Mouse (Mus musculus): Measurements from ENCODE around the gene Naa25. TPM values are rescaled to one million over a fixed set of nuclear protein-coding genes. Genes with fewer than 3 reads are reported as not detected.
A peak's percentile ranks its signal among the peaks of the same experiment; 100 is the strongest.
"Not testable (repeated sequence)": the region's sequence is repeated elsewhere in the genome, so short reads cannot be mapped to it uniquely, and the experiment has no call there.

Gene Naa25
- polyA plus RNA-seq (2012; rRNA removed): 6.5 and 10.2 TPM in 2 replicates

DNA sequence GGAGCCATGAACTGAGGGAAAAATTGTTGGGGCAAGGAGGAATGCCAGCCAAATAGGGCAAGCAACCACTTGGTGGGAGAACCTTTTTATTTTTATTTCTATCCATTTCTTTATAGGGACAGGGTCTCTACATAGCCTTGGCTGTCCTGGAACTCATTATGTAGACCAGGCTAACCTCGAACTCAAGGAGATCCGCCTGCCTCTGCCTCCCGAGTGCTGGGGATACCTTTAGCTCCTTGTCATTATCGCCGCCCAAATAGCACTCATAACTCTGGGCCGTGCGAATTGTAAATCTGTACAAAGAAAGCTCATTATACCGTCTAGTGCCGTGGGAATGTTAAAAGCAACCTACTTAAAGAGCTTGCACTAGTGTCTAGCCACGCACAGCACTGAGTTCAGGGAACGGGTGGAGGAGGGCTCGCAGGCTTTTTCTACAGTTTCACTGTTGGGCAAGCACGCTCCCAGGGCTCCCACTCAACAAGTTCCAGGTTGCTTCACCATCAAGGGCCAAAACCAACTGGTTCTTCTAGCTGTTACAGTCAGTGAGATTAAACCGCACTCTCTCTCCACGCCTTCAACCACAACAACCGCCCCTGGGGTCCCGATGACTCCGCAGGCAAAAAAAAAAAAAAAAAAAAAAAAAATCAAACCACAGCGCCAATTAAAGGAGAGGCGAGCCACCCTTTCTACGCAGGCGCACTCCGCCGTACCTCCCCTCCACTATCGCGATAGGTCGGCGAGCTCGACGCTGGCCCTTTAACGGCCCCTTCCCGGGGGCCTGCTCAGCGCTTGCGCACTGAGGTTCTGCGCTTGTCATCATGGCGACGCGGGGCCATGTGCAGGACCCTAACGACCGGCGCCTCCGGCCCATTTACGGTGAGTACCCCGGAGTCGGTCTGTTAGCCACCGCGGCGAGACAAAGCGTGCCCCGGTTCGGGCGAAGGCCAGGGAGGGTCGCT lies at the start of gene Naa25:
Gene Naa25, plus strand, starts transcription at position 750 of the 959 bp plus-strand sequence.
- 5% methylated on average over 53 of the region's 53 CpGs for WGBS
- peak; percentile 82 for DNase-seq (ENCODE audit: low read depth, low spot score)

DNA sequence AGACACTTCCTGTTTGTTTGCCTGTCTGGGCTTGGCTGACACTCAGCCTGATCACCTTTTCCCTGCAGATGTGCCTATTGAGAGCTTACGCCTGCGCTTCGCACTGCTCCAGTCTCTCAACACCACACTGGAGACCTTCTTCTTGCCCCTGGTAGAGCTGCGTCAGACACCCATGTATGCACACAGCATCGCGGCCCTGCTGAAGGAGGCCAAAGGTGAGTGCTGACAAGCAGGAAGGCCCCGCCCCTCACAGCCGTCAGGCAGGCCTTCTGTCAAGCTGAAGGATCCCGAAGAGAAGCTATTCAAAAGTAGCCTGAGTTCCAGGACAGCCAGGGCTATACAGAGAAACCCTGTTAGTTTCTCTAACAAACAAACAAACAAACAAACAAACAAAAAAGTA lies 38.5 kb upstream of the Naa25 start:
- 48% methylated on average over 9 of the region's 9 CpGs for WGBS
- DNase-seq (ENCODE audit: low read depth, low spot score): no peak

GRCm38 (mm10) chr5:121361696-121362095 lies 36.0 kb upstream of the Naa25 start:
- no peak for DNase-seq (ENCODE audit: low read depth, low spot score)
- WGBS: 90% methylated on average over 5 of the region's 5 CpGs

GRCm38 (mm10) chr5:121363441-121363840 lies 34.3 kb upstream of the Naa25 start:
- no peak for DNase-seq (ENCODE audit: low read depth, low spot score)
- 86% methylated on average over 7 of the region's 7 CpGs for WGBS

- WGBS: 79% methylated on average over 16 of the region's 16 CpGs
- DNase-seq (ENCODE audit: low read depth, low spot score): no peak
Observed at GRCm38 (mm10) chr5:121366449-121367225, 31.1 kb upstream of the Naa25 start.

DNA sequence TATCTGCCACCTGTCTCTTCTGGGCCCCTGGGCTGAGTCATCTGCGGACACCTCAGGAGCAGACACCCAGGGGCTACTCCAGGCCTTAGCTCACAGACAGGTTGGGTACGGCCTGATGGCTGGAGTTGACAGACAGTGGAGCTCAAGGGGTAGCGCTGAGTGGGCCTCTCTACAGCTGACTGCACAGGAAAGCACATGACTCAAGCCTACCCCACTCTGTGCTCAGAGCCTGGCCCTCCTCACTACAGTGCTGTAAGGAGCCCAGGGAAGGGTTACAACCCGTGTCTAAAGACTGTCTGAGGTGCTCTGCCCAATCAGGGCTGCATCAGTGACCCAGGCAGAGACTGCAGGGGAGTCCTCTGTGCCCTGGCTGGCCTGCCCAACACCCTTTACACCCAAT lies 30.5 kb upstream of the Naa25 start:
- 93% methylated on average over 4 of the region's 4 CpGs for WGBS
- no peak for DNase-seq (ENCODE audit: low read depth, low spot score)

DNA sequence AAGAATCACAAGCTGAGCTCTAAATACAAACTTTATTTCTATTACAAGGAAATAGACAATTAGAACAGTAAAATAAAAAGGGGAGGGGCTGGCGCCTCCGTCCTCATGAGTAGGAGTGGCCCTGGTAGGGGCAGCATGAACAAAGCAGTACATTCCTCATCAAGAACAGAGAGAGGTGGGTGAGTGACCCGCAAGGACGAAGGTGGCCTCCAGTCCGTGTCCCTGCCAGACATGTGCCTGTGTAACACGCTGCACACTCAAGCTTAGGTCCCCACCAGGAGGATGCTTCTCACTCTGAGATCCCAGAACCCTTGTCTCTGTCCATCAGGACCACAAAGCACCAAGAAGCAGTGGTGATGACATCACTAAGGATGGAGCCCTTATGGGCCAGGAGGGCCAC lies 26.0 kb upstream of the Naa25 start:
- WGBS: 78% methylated on average over 6 of the region's 6 CpGs
- no peak for DNase-seq (ENCODE audit: low read depth, low spot score)

- WGBS: 95% methylated on average over 3 of the region's 3 CpGs
- no peak for DNase-seq (ENCODE audit: low read depth, low spot score)
Observed at GRCm38 (mm10) chr5:121374790-121375189, 22.9 kb upstream of the Naa25 start.

DNA sequence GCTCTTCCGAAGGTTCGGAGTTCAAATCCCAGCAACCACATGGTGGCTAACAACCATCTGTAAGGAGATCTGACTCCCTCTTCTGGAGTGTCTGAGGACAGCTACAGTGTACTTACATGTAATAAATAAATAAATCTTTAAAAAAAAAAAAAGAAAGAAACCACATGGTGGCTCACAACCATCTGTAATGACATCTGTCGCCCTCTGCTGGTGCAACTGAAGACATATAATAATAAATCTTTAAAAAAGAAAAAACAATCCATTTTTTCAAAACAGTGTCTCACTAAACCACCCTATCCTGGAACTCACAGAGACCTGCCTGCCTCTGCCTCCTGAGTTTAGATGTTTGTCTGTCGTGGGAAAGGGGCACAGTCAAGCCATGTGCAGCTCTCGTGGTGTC lies 20.8 kb upstream of the Naa25 start:
- WGBS: 70% methylated on average over 5 of the region's 5 CpGs

DNA sequence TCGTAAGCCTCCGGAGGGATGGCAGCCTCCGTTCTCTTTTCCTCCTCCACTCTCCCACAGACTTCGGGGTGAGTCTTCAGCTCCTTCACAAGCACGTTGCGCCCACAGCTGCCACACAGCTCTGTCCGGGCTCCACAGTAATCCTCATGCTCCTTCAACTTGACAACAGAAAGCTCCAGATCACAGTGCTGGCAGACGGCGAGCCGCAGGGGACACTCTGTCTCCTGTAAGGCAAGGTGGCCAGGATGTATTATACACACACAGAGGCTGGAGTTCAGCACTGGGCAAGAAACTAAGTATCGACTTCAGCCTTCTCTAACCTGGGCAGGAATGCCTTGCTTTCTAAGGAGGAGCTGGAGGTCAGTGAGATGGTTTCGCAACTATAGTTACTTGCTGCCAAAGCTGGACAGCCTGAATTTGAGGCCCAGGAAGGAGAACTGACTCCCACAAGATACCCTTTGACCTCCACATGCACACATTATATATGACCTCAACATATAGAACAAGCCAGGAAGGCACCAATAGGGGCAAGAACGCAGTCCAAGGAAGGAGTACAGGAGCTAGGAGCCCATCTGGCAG lies 19.0 kb upstream of the Naa25 start:
- 87% methylated on average over 13 of the region's 13 CpGs for WGBS
- DNase-seq (ENCODE audit: low read depth, low spot score): no peak

More for the DNA sequence above, 20.8 kb upstream of the Naa25 start:
- not testable (repeated sequence) for DNase-seq (ENCODE audit: low read depth, low spot score)

DNA sequence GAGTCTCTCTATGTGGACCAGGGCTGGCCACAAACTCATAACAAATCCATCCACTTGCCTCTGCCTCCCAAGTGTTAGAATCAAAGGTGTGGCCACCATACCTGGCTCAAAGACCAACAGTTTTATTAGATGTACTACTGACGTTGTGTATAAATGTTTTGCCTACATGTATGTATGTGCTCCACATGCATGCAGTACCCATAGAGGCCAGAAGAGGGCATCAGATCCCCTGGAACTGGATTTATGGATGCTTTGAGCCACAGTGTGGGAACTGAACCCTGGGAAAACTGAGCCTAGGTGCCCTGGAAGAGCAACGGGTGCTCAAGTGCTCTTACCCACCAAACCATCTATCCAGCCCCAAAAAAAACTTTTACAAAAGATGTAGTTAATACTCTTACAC lies 17.0 kb upstream of the Naa25 start:
- DNase-seq (ENCODE audit: low read depth, low spot score): no peak
- 81% methylated on average over 2 of the region's 2 CpGs for whole genome bisulfite sequencing

DNA sequence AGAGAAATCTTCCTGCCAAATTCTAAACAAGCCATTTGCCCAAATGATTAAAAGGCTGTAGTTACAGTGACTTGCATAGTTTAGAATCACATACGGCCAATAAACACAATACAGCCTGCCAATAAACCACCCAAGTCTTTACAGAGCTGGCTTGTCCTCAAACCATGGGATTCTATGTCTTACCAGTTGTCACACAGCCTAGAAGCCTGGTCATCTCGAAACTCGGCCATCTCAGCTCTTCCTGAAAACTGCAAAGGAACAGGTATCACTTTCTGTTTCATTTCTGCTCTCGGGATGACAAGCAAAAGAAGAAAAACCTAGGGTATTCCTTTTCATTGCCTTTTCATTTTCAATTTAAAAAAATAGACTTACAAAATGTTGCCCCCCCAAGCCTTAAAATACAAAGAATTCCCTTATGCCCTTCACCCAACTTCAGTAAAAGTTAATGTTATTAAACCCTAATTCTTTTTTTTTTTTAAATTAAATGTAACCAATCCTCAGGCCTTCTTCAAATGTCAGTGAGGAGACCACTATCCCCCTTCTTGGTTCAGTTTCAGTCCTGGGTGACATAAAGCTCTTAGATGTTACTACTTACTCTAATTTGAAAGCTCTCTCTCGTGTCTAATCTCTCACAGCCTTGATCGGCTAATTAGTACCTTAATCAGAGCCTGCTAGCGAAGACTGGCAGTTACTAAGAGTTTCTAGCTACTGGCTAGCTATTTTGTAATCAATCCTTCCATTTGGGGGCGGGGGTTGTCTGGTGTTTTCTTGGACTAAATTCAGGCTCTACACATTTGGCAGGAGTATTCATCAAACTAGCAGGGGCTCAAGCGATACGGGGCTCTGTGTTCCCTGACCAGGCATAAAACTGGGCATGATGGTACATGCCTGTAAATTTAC lies 13.6 kb upstream of the Naa25 start:
- 19% methylated on average over 10 of the region's 10 CpGs for WGBS
- DNase-seq (ENCODE audit: low read depth, low spot score): peak; percentile 43

- DNase-seq (ENCODE audit: low read depth, low spot score): peak; percentile 28
Observed at GRCm38 (mm10) chr5:121384757-121385460, 12.8 kb upstream of the Naa25 start.

GRCm38 (mm10) chr5:121385461-121386119 lies 12.1 kb upstream of the Naa25 start, which contains the start of gene Trafd1:
Gene Trafd1 (minus strand): TSS chr5:121385632.
- 1% methylated on average over 33 of the region's 45 CpGs for WGBS
- peak; percentile 66 for DNase-seq (ENCODE audit: low read depth, low spot score)

More at GRCm38 (mm10) chr5:121384757-121385460, 12.8 kb upstream of the Naa25 start:
- WGBS: under 1% methylated on average over 45 of the region's 47 CpGs

GRCm38 (mm10) chr5:121386120-121386909 lies 11.4 kb upstream of the Naa25 start:
- WGBS: 28% methylated on average over 22 of the region's 22 CpGs
- DNase-seq (ENCODE audit: low read depth, low spot score): no peak

GRCm38 (mm10) chr5:121387126-121387525 lies 10.6 kb upstream of the Naa25 start:
- DNase-seq (ENCODE audit: low read depth, low spot score): no peak

DNA sequence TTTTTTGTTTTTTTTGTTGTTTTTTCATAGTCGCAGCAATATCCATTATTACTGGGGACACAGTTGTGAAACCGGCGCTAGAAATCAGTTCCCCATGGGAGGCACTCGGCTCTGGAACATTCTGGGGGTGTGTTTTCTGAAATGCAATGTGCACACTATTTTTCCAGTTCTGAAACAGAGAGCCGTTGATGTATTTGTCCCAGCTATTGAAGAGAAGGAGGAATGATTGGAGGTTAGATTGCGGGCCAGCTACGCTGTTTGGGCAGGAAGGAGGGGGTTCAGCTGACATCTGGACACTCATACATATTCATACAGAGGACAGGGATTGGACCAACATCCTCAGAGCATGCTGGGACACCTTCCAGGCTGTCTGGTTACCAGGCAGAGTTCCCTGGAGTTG lies 8.6 kb upstream of the Naa25 start:
- WGBS: 71% methylated on average over 7 of the region's 7 CpGs

More at GRCm38 (mm10) chr5:121387126-121387525, 10.6 kb upstream of the Naa25 start:
- 63% methylated on average over 4 of the region's 4 CpGs for WGBS

More for the DNA sequence above, 8.6 kb upstream of the Naa25 start:
- DNase-seq (ENCODE audit: low read depth, low spot score): no peak

All from large intestine, adult 2 months (tissue).